Mouse (Mus musculus): Measurements from ENCODE around the gene Saa1.

GRCm38 (mm10) chr7:46696754-46697153 is 46.0 kb downstream of the Saa1 start:
- TF ChIP-seq CTCF (IDR thresholded peaks at IDR 0.05; ENCODE audit: low read depth, low read length) (no peak), POLR2A (IDR thresholded peaks at IDR 0.05; ENCODE audit: extremely low read depth, insufficient read depth, low read length) (no peak)
